Mouse (Mus musculus) forebrain, embryonic 12.5 days (tissue): Measurements from ENCODE around the gene Ptpn7. TPM values are rescaled to one million over a fixed set of nuclear protein-coding genes. Genes with fewer than 3 reads are reported as not detected.
"Not testable (repeated sequence)": the region's sequence is repeated elsewhere in the genome, so short reads cannot be mapped to it uniquely, and the experiment has no call there.

Experiments
- ATAC-seq: fragments of 200-750 bp; cut with Nextera tagmentation; 2 replicates; pipeline ENCODE4 v1.8.0; 2017; ENCODE audit warnings: moderate TSS enrichment; ENCODE audit not compliant: low FRiP score
- H3K27ac ChIP-seq: fragments of 300-500 bp; sonication (generic); 2 replicates; pipeline ENCODE4 v1.5.1; 2016; ENCODE audit warnings: mild to moderate bottlenecking
- H3K27me3 ChIP-seq: fragments of 300-500 bp; sonication (generic); 2 replicates; pipeline ENCODE4 v1.6.1; 2016; ENCODE audit warnings: mild to moderate bottlenecking
- H3K36me3 ChIP-seq: fragments of 300-500 bp; sonication (generic); replicated peaks from 2 replicates; pipeline ENCODE4 v1.6.1; 2016; ENCODE audit warnings: mild to moderate bottlenecking
- H3K4me1 ChIP-seq: fragments of 300-500 bp; sonication (generic); 2 replicates; pipeline ENCODE4 v1.6.1; 2016
- H3K4me2 ChIP-seq: fragments of 300-500 bp; sonication (generic); 2 replicates; pipeline ENCODE4 v1.6.1; 2016; ENCODE audit warnings: mild to moderate bottlenecking, moderate library complexity
- H3K4me3 ChIP-seq: fragments of 300-500 bp; sonication (generic); replicated peaks from 2 replicates; pipeline ENCODE4 v1.5.1; 2016; ENCODE audit warnings: mild to moderate bottlenecking
- H3K9ac ChIP-seq: fragments of 300-500 bp; sonication (generic); 2 replicates; pipeline ENCODE4 v1.6.1; 2016; ENCODE audit warnings: mild to moderate bottlenecking
- H3K9me3 ChIP-seq: fragments of 300-500 bp; sonication (generic); 2 replicates; pipeline ENCODE4 v1.6.1; 2016
- WGBS: fragments of 180-500 bp; shearing (Covaris S2); methylation state at CpG from one replicate; pipeline ENCODE4 v1.1.7; 2016; 5-methylcytosine and 5-hydroxymethylcytosine counted together
- polyA plus RNA-seq: library from polyadenylated mRNA; unstranded; fragments of >200 nt; fragmentation: Nextera tagmentation; extraction: Ambion mirVana; gene quantifications from 2 replicates; pipeline ENCODE4 v1.2.1, GENCODE M21; 2016

Gene Ptpn7
- polyA plus RNA-seq, 1 experiment from 2014 or later: 1.0 TPM

DNA sequence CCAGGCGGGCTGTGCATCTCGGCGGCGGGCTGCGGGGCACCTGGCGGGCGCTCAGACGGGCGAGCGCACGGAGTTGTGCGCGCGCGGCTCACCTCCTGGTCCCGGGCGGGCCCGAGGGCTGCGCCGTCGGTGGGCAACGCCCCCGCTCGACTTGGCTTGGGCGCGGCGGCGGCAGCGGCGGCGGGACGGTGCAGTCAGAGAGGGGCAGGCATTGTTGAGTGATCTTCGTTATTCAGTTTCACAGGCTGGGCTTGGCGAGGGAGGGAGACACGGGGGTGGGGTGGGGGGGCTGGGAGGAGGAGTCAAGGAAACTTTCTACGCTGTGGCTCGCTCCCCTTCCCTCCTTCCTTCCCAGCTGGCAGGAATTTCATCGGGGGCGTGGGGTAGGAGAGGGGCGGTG lies 27.4 kb upstream of the Ptpn7 start, which contains the start of gene Lgr6:
Lgr6 (minus strand) TSS at position 153 of the 400 bp plus-strand sequence.
- H3K4me2 ChIP-seq: peak within 1 kb of the TSS; percentile 62
- no peaks in the 10 kb centered on the region for H3K36me3 ChIP-seq
- H3K27me3 ChIP-seq: peaks cover 78% of the 10 kb centered on the region
- peak within 1 kb of the TSS; percentile 40 for H3K4me3 ChIP-seq
- under 1% methylated on average over 40 of the region's 40 CpGs for WGBS
- no peak within 1 kb of the TSS for H3K9ac ChIP-seq
- H3K4me1 ChIP-seq: peaks cover 8% of the 10 kb centered on the region
- no peaks in the 10 kb centered on the region for H3K9me3 ChIP-seq
- no peak within 1 kb of the TSS for H3K27ac ChIP-seq
- no peak for ATAC-seq

- no peak overlapping the region for H3K4me2 ChIP-seq
- no peak overlapping the region for H3K27ac ChIP-seq
- no peak overlapping the region for H3K9ac ChIP-seq
- WGBS: 4% methylated on average over 8 of the region's 8 CpGs
- H3K4me3 ChIP-seq: no peak overlapping the region
- H3K27me3 ChIP-seq: peaks cover 76% of the 10 kb centered on the region
- H3K36me3 ChIP-seq: no peaks in the 10 kb centered on the region
- H3K9me3 ChIP-seq: no peaks in the 10 kb centered on the region
- peaks cover 8% of the 10 kb centered on the region for H3K4me1 ChIP-seq
- 0 out of 2 replicates have a peak, but pooled peaks have one; percentile 23 for ATAC-seq
Observed at GRCm38 (mm10) chr1:135105951-135106350, 26.5 kb upstream of the Ptpn7 start.

GRCm38 (mm10) chr1:135108611-135109010 lies 23.9 kb upstream of the Ptpn7 start:
- H3K9ac ChIP-seq: no peak overlapping the region
- WGBS: 35% methylated on average over 6 of the region's 6 CpGs
- peaks cover 8% of the 10 kb centered on the region for H3K4me1 ChIP-seq
- H3K9me3 ChIP-seq: no peaks in the 10 kb centered on the region
- H3K4me3 ChIP-seq: no peak overlapping the region
- no peak overlapping the region for H3K4me2 ChIP-seq
- peaks cover 65% of the 10 kb centered on the region for H3K27me3 ChIP-seq
- no peak for ATAC-seq
- H3K27ac ChIP-seq: no peak overlapping the region
- no peaks in the 10 kb centered on the region for H3K36me3 ChIP-seq

GRCm38 (mm10) chr1:135110075-135110474 lies 22.4 kb upstream of the Ptpn7 start:
- H3K27ac ChIP-seq: no peak overlapping the region
- H3K4me2 ChIP-seq: no peak overlapping the region
- peaks cover 4% of the 10 kb centered on the region for H3K4me1 ChIP-seq
- H3K9me3 ChIP-seq: no peaks in the 10 kb centered on the region
- 22% methylated on average over 6 of the region's 6 CpGs for WGBS
- H3K36me3 ChIP-seq: no peaks in the 10 kb centered on the region
- no peak overlapping the region for H3K4me3 ChIP-seq
- 0 out of 2 replicates have a peak, but pooled peaks have one; percentile 22 for ATAC-seq
- no peak overlapping the region for H3K9ac ChIP-seq
- peaks cover 50% of the 10 kb centered on the region for H3K27me3 ChIP-seq

- H3K4me3 ChIP-seq, H3K27ac ChIP-seq, H3K4me2 ChIP-seq, H3K4me1 ChIP-seq, ATAC-seq, H3K9me3 ChIP-seq, H3K9ac ChIP-seq, H3K36me3 ChIP-seq: not testable (repeated sequence)
- peaks cover 38% of the 10 kb centered on the region for H3K27me3 ChIP-seq
- 72% methylated on average over 5 of the region's 5 CpGs for WGBS
Observed at GRCm38 (mm10) chr1:135111271-135111670, 21.2 kb upstream of the Ptpn7 start.

DNA sequence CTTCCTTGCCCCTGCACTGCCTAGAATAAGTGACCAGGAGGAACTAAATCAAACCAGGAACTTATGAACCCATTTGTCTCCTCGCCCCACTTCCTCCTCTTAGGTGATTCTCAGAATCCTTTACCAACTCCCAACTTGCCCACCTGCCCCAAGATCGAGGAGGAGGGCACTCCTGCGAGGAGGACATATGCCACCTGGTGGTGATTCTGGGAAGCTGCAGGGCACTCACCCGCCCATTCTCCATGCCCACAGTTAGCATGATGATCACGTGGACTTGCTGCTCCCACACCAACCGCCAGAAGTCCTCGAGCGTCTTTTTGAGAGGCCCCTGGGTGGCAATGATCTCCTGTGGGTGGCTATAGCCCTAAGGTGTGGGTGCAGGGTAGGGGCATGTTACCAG lies 19.8 kb upstream of the Ptpn7 start:
- H3K9me3 ChIP-seq: no peaks in the 10 kb centered on the region
- H3K9ac ChIP-seq: no peak overlapping the region
- H3K27ac ChIP-seq: no peak overlapping the region
- H3K36me3 ChIP-seq: no peaks in the 10 kb centered on the region
- H3K27me3 ChIP-seq: peaks cover 26% of the 10 kb centered on the region
- H3K4me1 ChIP-seq: no peaks in the 10 kb centered on the region
- H3K4me3 ChIP-seq: no peak overlapping the region
- no peak overlapping the region for H3K4me2 ChIP-seq
- no peak for ATAC-seq
- WGBS: 11% methylated on average over 8 of the region's 8 CpGs

GRCm38 (mm10) chr1:135124573-135125363 lies 7.7 kb upstream of the Ptpn7 start:
- Histone ChIP-seq H3K4me1 (peaks cover 6% of the 10 kb centered on the region; the same call in 1 of the 2 replicates), H3K9ac (no peak overlapping the region), H3K36me3 (no peaks in the 10 kb centered on the region), H3K9me3 (no peaks in the 10 kb centered on the region), H3K27ac (no peak overlapping the region), H3K4me2 (no peak overlapping the region), H3K27me3 (peaks cover 20% of the 10 kb centered on the region), H3K4me3 (no peak overlapping the region)
- no peak for ATAC-seq
- WGBS: 94% methylated on average over 8 of the region's 8 CpGs

DNA sequence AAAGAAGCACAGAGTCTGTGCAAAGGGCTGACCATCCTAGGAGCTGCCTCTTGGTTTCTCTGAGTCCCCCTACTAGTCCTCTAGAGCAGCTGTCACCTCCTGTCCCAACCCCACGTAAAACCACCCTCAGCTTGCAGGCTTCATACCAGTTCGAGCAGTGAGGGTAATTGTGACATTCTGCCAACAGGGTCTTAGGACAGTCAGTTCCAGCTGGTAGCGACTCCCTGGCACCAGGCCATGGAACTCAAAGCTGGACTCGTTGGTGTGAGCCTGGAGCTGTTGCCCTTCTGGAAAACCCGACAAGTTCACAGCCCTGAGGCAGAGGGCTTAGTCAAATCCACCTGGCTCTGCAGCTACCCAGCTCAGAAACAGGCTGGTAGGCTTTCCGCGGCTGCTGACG lies 6.5 kb upstream of the Ptpn7 start:
- Histone ChIP-seq H3K9ac (no peak overlapping the region), H3K36me3 (no peaks in the 10 kb centered on the region), H3K4me1 (peaks cover 6% of the 10 kb centered on the region; the same call in 1 of the 2 replicates), H3K4me3 (no peak overlapping the region), H3K27me3 (peaks cover 26% of the 10 kb centered on the region), H3K4me2 (no peak overlapping the region), H3K27ac (no peak overlapping the region), H3K9me3 (no peaks in the 10 kb centered on the region)
- no peak for ATAC-seq
- WGBS: 66% methylated on average over 8 of the region's 8 CpGs

DNA sequence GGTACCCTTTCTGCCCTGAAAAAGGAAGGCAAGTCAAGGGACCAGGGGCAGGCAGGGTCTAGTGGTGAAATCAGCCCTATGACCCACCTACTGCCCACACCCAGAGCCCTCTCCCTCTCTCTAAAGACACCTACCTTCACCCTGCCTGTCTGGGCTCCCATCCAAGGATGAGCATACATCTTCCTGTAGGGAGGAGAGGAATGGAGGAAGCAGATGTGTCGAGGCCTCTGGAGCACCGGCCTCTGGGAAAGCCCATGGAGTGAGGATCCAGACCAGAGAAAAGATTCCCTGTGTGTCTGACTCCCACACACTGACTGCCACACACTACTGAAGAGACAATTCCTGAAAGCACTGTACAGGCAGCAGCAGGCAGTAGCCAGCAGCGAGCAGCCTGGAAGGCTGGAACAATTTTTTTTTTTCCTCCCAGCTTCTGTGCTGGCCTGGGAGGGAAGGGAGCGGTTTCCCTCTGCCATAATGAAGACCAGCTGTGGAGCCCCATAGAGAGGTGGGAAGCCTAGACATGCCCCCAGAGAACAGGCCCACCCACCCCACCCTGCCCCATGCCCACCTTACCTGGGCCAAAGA lies 6.0 kb upstream of the Ptpn7 start:
- no peak overlapping the region for H3K27ac ChIP-seq
- ATAC-seq: no peak

DNA sequence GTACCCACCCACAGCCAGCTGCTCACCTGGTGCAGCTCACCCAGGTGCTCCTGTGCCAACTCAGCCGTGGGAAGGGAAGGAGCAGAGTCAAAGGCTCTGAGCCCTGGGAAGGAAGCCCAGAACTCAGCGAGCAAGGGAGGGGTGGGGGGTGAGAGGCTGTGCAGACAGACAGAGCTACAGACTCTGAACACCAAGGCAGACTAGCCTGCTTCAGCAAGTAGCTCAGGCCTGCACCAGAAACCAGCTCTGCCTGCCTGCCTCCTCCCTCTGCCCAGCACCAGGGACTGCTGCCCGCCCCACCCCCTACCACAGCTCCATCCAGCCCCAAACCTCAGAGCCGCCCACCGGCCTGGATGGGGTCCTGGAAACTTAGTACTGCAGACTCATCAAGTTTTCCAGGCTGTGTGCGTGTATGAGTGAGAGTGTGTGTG lies 4.5 kb upstream of the Ptpn7 start:
- H3K27ac ChIP-seq: no peak overlapping the region
- H3K9me3 ChIP-seq: no peaks in the 10 kb centered on the region
- peaks cover 6% of the 10 kb centered on the region; the same call in 1 of the 2 replicates for H3K4me1 ChIP-seq
- no peaks in the 10 kb centered on the region for H3K36me3 ChIP-seq
- peaks cover 28% of the 10 kb centered on the region for H3K27me3 ChIP-seq
- H3K4me3 ChIP-seq: no peak overlapping the region
- ATAC-seq: no peak
- H3K4me2 ChIP-seq: no peak overlapping the region
- WGBS: 61% methylated on average over 6 of the region's 6 CpGs
- no peak overlapping the region for H3K9ac ChIP-seq

More for the DNA sequence above, 6.0 kb upstream of the Ptpn7 start:
- Histone ChIP-seq H3K9me3 (no peaks in the 10 kb centered on the region), H3K36me3 (no peaks in the 10 kb centered on the region), H3K4me2 (no peak overlapping the region), H3K4me3 (no peak overlapping the region), H3K27me3 (peaks cover 28% of the 10 kb centered on the region), H3K9ac (no peak overlapping the region), H3K4me1 (peaks cover 6% of the 10 kb centered on the region; the same call in 1 of the 2 replicates)
- 69% methylated on average over 4 of the region's 4 CpGs for WGBS

GRCm38 (mm10) chr1:135128986-135129385 lies 3.5 kb upstream of the Ptpn7 start:
- WGBS: 21% methylated on average over 9 of the region's 9 CpGs
- Histone ChIP-seq H3K27ac (no peak overlapping the region), H3K4me2 (no peak overlapping the region), H3K27me3 (peaks cover 28% of the 10 kb centered on the region), H3K36me3 (no peaks in the 10 kb centered on the region), H3K4me1 (peaks cover 6% of the 10 kb centered on the region; the same call in 1 of the 2 replicates), H3K4me3 (no peak overlapping the region), H3K9ac (no peak overlapping the region), H3K9me3 (no peaks in the 10 kb centered on the region)
- ATAC-seq: no peak

DNA sequence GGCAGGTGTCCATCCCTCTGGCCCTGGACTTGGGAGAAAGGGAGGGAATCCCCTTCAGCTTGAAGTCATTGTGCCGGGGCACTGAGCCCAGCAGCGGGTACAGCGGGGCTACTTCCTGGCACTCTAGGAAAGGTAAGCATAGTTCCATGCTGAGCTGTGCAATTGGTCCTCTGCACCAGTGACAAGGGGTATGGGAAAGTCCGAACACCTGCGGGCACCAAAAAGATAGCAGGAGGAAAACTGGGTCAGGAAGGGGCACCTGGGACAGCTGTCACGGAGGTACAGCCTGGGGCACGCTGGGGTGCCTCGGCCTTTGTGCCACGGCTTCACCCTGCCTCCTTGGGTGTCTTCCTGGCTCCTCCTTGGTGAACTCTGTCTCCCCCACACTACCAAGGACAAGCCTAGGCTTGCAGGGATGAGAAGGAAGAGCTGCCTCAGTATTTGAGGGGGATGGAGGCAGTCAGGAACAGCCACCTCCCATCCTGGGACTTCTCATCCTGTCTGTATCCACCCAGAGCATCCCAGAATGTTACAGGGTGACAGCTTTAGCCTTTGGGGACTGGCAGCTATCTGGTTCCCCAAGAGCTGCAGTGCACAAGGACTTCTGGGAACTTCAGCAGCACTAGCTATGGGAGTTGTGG lies 2.8 kb upstream of the Ptpn7 start:
- peaks cover 6% of the 10 kb centered on the region; the same call in 1 of the 2 replicates for H3K4me1 ChIP-seq
- no peak for ATAC-seq
- no peak overlapping the region for H3K9ac ChIP-seq
- H3K36me3 ChIP-seq: no peaks in the 10 kb centered on the region
- no peak overlapping the region for H3K4me2 ChIP-seq
- no peaks in the 10 kb centered on the region for H3K9me3 ChIP-seq
- no peak overlapping the region for H3K27ac ChIP-seq
- 63% methylated on average over 9 of the region's 9 CpGs for WGBS
- peaks cover 28% of the 10 kb centered on the region for H3K27me3 ChIP-seq
- H3K4me3 ChIP-seq: no peak overlapping the region
